Mouse (Mus musculus) heart, postnatal 25 days (tissue): ENCODE data around the gene Gigyf2. TPM values are rescaled to one million over a fixed set of nuclear protein-coding genes. Genes with fewer than 3 reads are reported as not detected.

Source experiments
- DNase-seq: peaks from one replicate; pipeline ENCODE4 v3.0.0; 2022; ENCODE audit warnings: low spot score
- intact Hi-C: fragments of 180-260 bp; cut with DNase I; formaldehyde crosslinking; loops from one replicate; pipeline ENCODE4 v1.15.1; 2025
- total RNA-seq, 2 experiments: library from RNA; stranded (reverse); gene quantifications; 2 replicates each; pipeline ENCODE4 v1.2.3; 2021

The Gigyf2 gene
- total RNA-seq, 2 experiments from 2014 or later = 46.5 to 46.8 TPM

DNA sequence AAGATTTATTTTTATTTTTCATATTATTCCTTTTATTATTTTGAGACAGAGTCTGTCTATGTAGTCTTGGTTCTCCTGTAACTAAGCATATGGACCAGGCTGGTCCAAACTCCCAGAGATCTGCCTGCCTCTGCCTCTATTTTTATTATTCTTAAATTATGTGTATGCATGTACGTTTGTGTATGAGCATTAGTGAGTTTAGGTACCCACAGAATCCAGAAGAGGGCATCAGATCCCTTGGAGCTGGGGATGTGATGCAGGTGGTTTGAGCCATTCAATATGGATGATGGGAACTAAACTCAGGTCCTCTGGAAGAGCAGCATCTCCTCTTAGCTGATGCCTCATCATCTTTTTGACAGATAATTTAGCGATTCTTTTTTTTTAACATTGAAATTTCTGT is 11.4 kb upstream of the Gigyf2 start:
- intact Hi-C loops = no loop called here
- DNase-seq = no peak

DNA sequence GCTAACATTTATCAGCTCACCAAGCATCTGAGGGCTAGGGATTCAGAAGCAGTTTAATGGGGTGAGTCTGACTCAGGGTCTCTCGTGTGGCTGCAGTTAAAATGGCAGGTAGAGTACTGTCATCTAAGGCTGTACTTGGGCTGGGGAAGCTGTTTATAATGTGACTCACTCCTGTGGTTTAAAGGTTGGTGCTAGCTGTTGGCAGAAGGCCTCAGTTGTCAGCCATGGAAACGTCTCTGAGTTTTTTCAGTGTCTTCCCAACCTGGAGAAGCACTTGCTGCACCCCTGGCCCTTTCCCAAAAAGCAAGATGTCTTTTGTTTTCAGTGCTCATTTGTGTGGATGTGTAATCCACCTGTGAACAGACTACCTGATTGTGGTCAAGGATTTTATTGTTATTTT is 10.9 kb upstream of the Gigyf2 start:
- intact Hi-C loops = no loop called here
- no peak for DNase-seq

DNA sequence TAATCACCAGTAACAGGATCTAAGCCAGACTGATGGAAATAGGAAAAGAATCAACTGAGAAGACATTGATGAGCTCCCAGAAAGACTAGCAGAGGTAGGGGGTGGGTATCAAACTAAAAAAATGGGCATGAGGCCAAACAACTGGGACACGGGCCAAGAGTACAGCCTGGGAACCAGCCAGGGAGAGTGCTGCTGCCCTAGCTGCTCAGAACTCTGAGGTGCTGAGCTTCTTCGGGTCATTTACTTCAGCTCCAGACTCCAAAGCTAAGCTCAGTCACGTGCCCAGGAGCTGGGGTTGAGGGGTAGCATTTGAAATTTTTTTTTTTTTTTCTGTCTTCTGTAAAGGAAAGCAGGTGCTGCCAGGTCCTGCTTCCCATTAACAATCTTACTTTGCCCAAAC is 10.1 kb upstream of the Gigyf2 start:
- intact Hi-C loops = no loop called here
- DNase-seq = no peak

GRCm38 (mm10) chr1:87321071-87321470 is 5.7 kb upstream of the Gigyf2 start:
- intact Hi-C loops = no loop called here

DNA sequence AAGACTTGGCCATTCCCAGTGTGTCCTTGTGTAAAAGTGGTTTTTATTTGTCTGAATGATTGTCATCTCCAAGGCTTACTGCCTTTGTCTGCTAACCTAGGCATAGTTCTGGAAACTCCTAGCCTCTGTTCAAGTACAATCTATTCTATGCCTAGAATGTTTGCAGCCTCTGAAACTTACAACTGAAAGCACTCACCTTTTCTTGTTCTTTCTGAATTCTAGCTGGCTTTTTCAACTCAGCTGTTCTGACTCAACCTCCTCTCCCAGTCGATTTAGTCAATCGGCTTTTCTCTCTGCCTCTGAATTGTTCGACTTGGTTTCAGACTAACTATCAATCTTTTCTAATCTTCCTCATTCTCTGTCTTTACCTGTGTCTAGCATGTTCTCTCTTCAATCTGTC is 4.0 kb upstream of the Gigyf2 start:
- intact Hi-C loops = no loop called here
- DNase-seq = no peak

More at GRCm38 (mm10) chr1:87321071-87321470, 5.7 kb upstream of the Gigyf2 start:
- DNase-seq = no peak

- no peak for DNase-seq
- intact Hi-C loops = no loop called here
Observed at GRCm38 (mm10) chr1:87324649-87325048, 2.1 kb upstream of the Gigyf2 start.

DNA sequence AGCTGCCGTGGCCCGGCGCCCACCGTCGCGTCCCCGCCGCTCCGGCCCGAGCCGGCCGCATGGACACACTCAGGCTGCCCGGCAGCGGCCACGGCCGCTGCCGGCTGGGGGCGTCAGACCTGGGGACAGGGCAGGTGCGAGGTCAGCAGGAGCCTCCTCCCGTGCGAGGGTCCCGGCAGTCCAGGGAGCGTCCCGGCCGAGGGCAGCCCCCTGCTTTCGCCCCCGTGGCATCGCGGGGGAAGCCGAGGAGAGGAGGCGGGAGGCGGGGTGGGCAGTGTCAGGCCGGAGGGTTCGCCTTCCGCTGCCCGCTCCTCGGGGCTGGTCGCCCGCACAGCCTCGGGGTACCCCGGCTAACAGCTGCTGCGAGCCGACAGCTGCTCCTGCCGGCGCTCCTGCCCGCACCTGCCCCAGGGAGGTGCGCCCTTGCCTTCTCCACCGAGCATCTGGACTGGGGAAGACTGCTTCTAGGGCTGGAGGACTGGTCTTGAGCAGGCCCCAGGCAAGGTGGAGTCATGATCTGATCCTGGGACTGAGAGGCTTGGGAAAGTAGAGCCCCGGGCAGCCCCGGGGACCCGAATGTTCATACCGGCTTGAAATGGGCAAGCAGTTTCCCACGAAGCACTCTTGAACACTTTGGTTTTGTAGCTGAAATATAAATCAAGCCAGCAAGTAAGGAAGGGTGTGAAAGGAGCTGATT is 515 bp downstream of the Gigyf2 start:
- DNase-seq = no peak
- intact Hi-C loops = no loop called here

DNA sequence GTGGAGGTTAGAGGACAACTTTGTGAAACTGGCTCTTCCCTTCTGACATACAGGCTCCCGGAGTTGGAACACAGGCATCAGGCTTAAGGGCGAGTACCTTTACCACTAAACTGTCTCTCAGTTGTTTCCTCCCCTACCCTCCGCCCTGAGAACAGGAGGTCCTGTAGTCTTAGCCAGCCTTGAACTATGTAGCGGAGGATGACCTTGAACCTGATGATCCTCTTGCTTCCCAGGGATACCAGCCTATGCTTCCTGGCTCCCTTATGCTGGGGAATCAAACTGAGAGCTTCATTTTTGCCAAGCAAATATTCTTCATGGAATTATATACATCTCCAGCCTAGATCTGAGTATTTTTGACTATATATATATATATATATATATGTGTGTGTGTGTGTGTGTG is 5.0 kb downstream of the Gigyf2 start:
- no peak for DNase-seq
- intact Hi-C loops = no loop called here

DNA sequence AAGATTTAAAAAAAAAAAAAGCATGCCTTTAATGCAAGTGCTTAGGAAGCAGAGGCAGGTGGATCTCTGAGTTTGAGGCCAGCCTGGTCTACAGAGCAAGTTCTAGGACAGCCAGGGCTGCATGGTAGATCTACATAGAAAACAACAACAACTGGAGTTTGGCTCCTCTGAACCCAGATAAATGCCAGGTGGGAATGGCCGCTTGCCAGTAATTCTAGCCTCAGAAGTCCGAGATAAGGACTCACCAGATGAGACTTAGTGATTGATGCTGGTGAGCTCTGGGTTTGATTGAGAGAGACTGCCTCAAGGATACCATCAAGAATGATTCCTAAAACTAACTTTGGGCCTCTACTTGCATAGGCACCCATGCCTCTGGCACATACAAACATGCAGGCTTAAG is 23.8 kb downstream of the Gigyf2 start:
- DNase-seq = no peak
- intact Hi-C loops = no loop called here

DNA sequence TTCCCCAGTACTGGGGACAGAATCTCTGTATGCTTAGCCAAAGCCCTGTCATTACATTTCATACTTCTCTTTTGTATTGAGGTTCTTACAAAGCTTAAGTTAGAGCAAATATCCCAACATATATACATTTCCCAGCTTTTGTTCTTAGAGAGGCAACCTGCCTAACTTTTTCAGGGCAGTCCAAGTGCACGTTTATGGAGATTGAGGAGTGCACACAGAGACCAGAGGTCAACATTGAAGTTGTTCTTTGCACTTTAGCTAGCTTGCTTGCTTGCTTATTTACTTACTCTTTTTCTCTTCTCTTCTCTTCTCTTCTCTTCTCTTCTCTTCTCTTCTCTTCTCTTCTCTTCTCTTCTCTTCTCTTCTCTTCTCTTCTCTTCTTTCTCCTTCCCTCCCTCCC is 33.5 kb downstream of the Gigyf2 start:
- intact Hi-C loops = no loop called here
- DNase-seq = no peak

- intact Hi-C loops = no loop called here
- DNase-seq = no peak
Observed at GRCm38 (mm10) chr1:87378024-87378560, 51.3 kb downstream of the Gigyf2 start.

DNA sequence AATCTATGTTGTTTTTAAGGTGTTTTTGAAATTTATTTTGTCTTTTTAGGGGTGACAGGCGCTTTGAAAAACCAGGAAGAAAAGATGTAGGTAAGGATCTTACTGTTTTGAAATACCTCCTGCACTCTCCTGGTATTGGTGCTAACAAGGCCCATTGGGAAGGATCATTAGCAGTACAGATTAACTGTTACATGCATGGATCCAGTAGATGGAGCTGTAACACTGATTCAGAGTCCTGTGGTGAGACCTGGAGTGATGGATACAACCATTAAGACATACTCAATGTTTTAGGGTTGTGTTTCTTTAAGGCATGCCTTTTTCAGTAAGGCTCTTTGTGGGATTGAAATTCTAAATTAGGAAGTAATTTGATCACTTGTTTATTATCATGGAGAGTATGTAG is 53.1 kb downstream of the Gigyf2 start:
- intact Hi-C loops = no loop called here
- no peak for DNase-seq

- no peak for DNase-seq
- intact Hi-C loops = no loop called here
Observed at GRCm38 (mm10) chr1:87381152-87381551, 54.4 kb downstream of the Gigyf2 start.

DNA sequence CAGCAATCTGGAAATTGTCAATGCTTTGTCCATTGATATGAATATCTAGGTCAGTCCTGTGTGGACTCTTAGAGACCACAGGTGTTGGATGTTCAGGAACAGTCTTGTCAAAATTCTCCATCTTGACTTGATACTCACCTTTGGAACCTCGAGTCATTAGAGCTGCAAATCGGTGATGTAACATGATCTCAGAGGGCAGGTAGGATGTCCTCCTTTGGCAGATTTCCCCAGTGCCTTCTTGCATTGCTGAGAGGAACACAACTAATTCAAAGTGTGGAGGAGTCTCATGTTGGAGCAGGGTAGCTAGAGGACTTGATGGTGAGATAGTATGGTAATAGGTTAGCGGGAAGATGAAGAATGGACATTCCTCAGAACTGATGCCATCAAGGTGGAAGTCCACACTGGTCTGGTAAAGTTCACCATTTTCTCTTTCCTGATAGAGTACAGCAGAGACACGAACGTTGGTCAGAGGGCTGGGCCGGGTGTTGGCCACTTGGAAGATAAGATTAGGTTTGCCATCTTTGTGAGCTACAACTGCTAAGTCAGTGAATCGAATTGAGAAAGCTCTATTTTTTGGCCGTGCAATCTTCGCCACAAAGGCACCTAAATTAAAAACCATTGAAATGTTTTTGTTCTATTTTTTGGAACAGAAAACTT is 59.8 kb downstream of the Gigyf2 start:
- intact Hi-C loops = no loop called here
- DNase-seq = no peak

DNA sequence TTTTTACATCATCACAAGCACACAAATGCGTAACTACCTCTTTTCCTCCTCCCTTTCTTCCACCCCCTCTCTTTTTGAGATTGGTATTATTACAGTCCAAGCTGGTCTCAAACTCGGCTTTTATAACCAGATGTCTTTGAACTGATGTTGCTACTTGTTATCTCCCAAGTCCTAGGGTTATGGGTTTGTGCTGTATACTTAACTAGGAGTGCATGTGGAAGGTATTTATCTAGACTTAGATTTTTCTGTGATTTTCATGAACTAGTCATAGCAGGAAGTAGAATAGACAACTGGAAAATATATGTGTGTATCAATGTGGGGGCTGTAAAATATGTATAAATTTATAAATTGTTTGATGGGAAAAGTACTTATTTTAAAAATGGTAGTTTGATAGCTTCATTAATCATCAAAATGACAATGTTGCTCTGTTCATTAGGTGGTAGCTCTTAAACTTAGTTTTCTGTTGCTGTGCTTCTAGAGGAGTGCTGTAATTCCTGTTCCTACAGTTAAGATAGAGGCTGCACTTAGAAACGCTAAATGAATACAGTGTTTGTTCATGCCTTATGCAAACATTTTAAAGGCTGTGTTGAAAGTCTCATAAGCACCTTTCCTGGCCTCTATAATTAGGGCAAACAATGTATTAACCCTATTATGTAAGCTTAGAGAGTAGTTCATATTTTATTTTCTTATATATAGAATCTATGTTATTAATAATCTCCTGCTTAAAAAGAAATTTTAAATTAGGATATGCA is 66.8 kb downstream of the Gigyf2 start:
- no peak for DNase-seq
- intact Hi-C loops = no loop called here

GRCm38 (mm10) chr1:87394594-87394993 is 67.8 kb downstream of the Gigyf2 start, which contains the start of gene Kcnj13:
Kcnj13 (minus strand) TSS chr1:87394729.
- DNase-seq = no peak
- intact Hi-C loops = no loop called here

DNA sequence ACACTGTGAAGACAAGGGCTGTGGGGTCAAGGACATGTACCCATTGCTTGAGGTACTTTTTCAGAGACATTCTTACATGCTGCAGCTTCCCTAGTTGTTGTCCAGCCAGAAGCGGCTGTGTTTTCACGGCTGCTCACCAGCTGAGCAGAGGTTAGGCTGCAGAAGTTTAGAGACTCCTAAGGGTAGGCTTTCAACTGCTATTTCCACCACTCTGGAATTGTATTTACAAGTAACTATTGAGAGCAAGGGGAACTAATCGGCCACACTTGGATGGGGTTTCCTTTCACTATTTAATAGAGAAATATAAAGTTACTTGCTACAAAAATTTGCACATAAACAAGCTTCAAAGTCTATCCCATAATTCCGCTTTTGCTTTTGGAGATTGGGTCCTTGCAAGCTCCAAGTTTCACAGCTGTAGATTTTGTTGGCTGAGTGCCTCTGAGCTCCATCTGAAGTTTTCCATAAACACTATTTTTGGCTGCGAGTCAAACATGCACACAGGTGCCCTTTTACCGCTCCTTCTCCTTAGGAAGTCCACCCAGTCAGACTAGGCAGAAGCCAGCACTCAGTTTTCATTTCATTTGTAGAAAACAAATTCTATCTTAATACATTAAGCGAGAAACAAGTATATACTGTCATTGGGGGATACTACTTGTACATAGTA is 70.3 kb downstream of the Gigyf2 start:
- DNase-seq = no peak
- intact Hi-C loops = no loop called here

DNA sequence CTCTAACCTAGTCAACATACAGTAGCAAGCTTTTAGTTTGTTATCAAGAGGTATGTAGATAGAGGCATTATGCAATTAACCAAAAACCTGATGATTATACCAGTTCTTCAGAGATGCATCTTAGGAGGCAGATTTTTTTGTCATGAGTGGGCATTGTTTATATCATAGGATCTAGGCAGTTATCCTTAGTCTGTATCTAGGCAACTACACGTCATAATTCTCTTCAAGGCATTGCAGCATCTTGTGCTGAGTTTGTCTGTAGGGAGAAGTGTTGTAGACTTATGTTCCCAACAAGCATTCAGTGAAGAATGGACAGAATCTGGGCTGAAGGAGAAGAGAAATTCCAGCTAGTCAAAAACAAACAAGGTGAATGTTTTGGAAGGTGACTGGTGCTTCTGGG is 77.9 kb downstream of the Gigyf2 start:
- intact Hi-C loops = no loop called here
- DNase-seq = no peak

DNA sequence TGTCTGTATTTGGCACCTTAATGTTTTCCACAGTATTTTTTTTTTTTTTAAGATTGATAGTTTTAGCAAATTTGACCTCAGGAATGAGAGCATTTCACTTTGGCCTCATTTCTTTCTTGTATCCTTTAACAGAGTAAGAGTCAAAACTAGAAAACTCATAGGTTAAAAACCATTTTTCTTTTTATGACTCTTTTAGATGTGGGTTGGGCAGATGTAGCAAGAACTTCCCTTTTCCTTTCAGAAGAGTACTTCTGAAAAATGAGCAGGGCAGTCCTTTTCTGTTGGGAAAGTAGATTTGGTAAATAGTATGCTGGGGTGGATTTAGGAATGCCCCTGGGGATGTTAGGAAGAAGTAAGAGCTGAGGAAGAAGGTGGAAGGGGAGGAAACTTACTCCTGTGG is 79.2 kb downstream of the Gigyf2 start:
- intact Hi-C loops = no loop called here
- DNase-seq = no peak

GRCm38 (mm10) chr1:87409380-87409779 is 82.6 kb downstream of the Gigyf2 start:
- DNase-seq = no peak
- intact Hi-C loops = no loop called here
